Mouse (Mus musculus): ENCODE results near the gene Cfap157. TPM values are rescaled to one million over a fixed set of nuclear protein-coding genes. Genes with fewer than 3 reads are reported as not detected.

Cfap157 gene
- polyA plus RNA-seq (2016; fragmentation: Nextera tagmentation; extraction: Ambion mirVana), result 1.1 and 1.2 TPM in 2 replicates

DNA sequence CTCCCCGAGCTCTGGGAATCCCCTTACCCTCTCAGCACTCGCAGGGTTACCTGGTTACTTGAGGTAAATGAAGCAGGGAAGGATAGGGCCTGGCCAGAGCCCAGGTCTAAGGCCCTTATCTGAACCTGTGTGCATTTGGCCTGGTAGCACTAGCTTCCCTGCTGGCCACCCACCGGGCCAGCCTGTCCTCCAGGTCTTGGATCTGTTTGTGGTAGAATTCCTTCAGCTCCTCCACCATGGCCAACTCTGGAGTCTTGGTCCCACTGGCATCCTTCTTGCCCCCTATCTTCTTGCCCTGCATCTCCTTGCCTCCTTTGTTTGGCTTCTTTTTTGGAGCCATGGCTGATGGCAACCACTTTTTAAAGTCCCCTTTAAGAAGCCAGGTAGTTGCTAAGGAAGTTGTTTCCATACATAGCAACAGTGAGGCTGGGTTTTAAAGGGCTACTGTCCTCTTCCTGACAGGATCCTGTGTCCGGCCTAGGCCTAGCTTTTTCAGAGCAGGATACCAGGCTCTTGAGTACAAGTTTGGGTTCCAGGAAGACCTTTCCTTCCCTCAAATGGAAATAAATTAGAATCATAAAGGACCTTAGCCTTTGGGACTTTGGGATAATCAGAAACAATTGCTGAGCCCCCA lies at the start of gene Cfap157:
TSS of gene Cfap157 (minus strand) at position 381 of the 634 bp plus-strand sequence.
- peaks cover 21% of the 10 kb centered on the region for H3K4me1 ChIP-seq (replicated peaks)
- peaks cover 7% of the 10 kb centered on the region; the same call in 1 of the 2 replicates for H3K36me3 ChIP-seq
- H3K27me3 ChIP-seq (ENCODE audit: insufficient read depth, poor library complexity, severe bottlenecking), result no peaks in the 10 kb centered on the region
- H3K4me3 ChIP-seq, result no peak within 1 kb of the TSS
- peak within 1 kb of the TSS; percentile 53; the same call in 1 of the 2 replicates for H3K27ac ChIP-seq
- no peak for DNase-seq (ENCODE audit: low spot score)
- 68% methylated on average over 4 of the region's 4 CpGs for WGBS
- H3K9me3 ChIP-seq, result no peaks in the 10 kb centered on the region

DNA sequence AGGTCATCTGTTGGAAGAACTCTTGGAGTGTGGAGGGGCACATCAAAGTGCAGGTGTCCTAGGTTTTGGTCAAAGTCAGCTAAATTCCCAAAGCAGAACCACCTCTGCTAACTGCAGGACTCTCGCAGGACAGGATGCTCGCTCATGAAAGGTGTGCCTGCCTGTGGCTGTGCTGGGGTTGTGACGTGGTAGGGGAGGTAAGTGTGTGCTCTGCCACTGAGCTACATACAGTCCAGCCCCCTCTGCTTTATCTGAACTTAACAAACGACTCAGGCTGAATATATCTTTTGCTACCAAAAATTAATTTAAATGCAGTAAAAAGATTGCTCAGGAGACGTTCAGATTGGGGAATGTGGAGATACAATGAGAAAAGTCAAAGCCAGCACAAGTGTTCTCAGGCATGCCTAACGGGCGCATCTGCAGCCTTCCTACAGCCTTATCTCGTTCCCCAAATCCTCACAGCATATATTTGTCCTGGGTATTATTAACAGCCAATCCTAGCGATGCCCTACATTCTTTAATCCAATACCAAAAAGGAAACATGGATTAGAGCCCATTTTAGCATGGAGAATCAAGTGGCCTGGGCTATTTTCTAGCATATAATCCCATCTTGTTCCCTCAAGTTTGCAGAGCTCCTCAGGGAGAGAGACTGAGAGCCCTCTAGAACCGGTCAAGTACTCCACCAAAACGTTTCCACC lies 44.9 kb upstream of the Cfap157 start:
- Histone ChIP-seq H3K36me3 (no peaks in the 10 kb centered on the region), H3K4me1 (replicated peaks) (peaks cover 19% of the 10 kb centered on the region), H3K27ac (no peak overlapping the region), H3K27me3 (ENCODE audit: insufficient read depth, poor library complexity, severe bottlenecking) (no peaks in the 10 kb centered on the region), H3K9me3 (no peaks in the 10 kb centered on the region), H3K4me3 (no peak overlapping the region)
- 84% methylated on average over 11 of the region's 11 CpGs for WGBS
- no peak for DNase-seq (ENCODE audit: low spot score)

DNA sequence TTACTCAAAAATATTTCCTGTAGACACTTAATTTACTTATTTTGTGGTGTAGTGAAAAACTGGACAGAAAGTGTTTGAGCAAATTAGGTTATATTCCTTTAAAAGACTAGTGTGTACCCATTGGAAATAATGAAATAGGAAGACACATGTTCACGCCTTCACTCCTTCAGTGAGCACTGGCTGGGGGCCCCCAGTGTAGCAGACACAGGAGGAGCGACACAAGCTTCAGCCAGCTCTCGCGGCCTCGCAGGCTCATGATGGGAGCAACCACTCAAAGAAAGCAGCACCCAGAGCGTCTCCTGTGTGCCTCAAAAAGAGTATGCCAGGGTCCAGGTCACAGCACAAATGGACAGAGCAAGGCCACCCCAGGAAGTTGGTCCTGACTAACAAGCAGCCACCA lies 41.6 kb upstream of the Cfap157 start:
- Histone ChIP-seq H3K9me3 (no peaks in the 10 kb centered on the region), H3K27ac (peak overlapping the region; percentile 31; the same call in 1 of the 2 replicates), H3K4me3 (no peak overlapping the region), H3K4me1 (replicated peaks) (peaks cover 42% of the 10 kb centered on the region), H3K27me3 (ENCODE audit: insufficient read depth, poor library complexity, severe bottlenecking) (no peaks in the 10 kb centered on the region), H3K36me3 (no peaks in the 10 kb centered on the region)
- WGBS, result 87% methylated on average over 6 of the region's 6 CpGs
- DNase-seq (ENCODE audit: low spot score), result no peak

DNA sequence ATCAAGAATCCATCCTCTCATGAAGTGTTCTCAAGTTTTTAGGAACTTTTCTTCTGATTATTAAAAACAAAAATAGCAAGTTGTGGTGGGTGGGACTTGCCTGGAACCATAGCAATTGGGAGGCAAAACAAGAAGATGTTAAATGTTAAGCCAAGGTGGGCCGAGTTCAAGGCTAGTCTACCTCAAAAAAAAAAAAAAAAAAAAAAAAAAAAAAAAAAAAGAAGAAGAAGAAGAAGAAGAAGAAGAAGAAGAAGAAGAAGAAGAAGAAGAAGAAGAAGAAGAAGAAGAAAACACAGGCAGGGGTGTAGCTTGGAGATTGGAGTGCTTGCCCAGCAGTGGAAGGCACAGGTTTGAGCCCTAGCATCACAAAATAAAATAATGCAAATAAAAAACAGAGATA lies 40.5 kb upstream of the Cfap157 start:
- Histone ChIP-seq H3K4me1 (replicated peaks) (peaks cover 38% of the 10 kb centered on the region), H3K4me3 (no peak overlapping the region), H3K36me3 (no peaks in the 10 kb centered on the region), H3K9me3 (no peaks in the 10 kb centered on the region), H3K27ac (peak overlapping the region; percentile 84; the same call in 1 of the 2 replicates), H3K27me3 (ENCODE audit: insufficient read depth, poor library complexity, severe bottlenecking) (no peaks in the 10 kb centered on the region)
- DNase-seq (ENCODE audit: low spot score), result no peak
- 91% methylated on average over 1 of the region's 1 CpGs for WGBS

DNA sequence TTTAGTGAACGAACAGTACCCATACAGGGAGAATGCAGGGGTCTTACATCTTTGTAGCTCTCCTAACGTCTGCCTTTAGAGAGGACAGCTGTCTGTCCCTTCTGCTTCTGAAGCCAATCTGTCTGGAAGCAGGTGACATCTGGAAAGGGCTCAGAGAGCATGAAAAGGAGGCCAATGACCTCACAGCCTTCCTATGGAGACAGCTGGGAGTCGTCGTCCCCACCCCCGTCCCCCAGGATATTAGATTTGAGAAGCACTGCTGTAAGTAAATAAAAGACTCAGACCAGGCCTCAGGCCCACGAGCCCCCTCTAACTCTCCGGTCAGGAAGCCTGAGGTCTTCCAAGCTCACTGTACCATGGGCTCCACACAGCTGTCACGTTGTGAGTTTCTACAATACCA lies 40.0 kb upstream of the Cfap157 start:
- peak overlapping the region; percentile 84 for H3K27ac ChIP-seq
- WGBS, result 37% methylated on average over 8 of the region's 8 CpGs
- peaks cover 38% of the 10 kb centered on the region for H3K4me1 ChIP-seq (replicated peaks)
- H3K36me3 ChIP-seq, result 0 out of 2 replicates have a peak, but pooled peaks cover 3% of the 10 kb centered on the region
- no peaks in the 10 kb centered on the region for H3K27me3 ChIP-seq (ENCODE audit: insufficient read depth, poor library complexity, severe bottlenecking)
- H3K4me3 ChIP-seq, result no peak overlapping the region
- peak; percentile 60 for DNase-seq (ENCODE audit: low spot score)
- no peaks in the 10 kb centered on the region for H3K9me3 ChIP-seq

DNA sequence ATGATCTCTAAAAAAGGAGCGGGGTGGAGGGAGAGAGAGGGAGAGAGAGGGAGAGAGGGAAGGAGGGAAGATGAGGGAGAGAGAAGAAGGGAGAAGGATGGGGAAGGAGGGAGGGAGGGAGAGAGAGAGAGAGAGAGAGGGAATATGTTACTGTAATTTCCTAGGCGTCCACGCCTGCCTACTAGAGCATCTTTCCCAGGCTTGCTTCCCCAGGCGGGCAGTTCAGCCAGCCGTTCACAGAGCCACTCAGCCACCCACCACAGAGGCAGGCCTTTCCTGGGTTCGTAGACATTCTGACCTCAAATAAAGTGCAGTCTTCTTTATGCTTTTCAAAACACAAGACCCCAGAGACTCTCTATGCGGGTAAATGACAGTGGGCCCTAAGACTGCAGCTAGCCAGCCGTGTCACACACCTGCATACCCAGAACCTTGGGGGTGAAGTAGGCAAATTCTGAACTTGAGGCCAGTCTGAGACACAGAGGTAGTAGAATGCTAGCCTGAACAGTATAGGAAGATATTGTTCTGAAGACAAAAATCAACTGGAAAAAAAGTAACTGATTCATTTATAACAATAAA lies 39.4 kb upstream of the Cfap157 start:
- Histone ChIP-seq H3K27me3 (ENCODE audit: insufficient read depth, poor library complexity, severe bottlenecking) (no peaks in the 10 kb centered on the region), H3K27ac (peak overlapping the region; percentile 84), H3K36me3 (0 out of 2 replicates have a peak, but pooled peaks cover 3% of the 10 kb centered on the region), H3K4me1 (replicated peaks) (peaks cover 38% of the 10 kb centered on the region), H3K4me3 (no peak overlapping the region), H3K9me3 (no peaks in the 10 kb centered on the region)
- 71% methylated on average over 8 of the region's 8 CpGs for WGBS
- DNase-seq (ENCODE audit: low spot score), result no peak

DNA sequence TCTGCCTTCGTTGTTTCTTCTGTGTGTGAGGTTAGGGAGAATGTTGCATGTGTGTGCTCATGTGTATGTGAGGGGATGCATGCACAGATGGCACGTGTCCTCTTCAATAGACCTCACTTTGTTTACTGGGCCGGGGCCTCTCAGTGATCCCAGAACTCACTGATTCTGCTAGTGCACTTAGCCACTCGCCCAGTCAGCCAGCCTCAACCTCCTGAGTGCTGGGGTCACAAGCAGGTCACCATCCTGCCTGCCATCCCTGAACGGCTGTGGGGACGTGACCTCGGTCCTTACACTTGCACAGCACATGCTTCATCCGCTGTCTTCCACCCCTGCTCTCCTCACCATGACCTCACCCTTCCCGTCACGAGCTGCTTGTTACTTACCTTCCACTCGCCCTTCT lies 38.9 kb upstream of the Cfap157 start:
- Histone ChIP-seq H3K27ac (peak overlapping the region; percentile 84), H3K9me3 (no peaks in the 10 kb centered on the region), H3K4me3 (no peak overlapping the region), H3K36me3 (peaks cover 5% of the 10 kb centered on the region; the same call in 1 of the 2 replicates), H3K27me3 (ENCODE audit: insufficient read depth, poor library complexity, severe bottlenecking) (no peaks in the 10 kb centered on the region), H3K4me1 (replicated peaks) (peaks cover 38% of the 10 kb centered on the region)
- DNase-seq (ENCODE audit: low spot score), result peak; percentile 36
- 51% methylated on average over 11 of the region's 11 CpGs for WGBS

DNA sequence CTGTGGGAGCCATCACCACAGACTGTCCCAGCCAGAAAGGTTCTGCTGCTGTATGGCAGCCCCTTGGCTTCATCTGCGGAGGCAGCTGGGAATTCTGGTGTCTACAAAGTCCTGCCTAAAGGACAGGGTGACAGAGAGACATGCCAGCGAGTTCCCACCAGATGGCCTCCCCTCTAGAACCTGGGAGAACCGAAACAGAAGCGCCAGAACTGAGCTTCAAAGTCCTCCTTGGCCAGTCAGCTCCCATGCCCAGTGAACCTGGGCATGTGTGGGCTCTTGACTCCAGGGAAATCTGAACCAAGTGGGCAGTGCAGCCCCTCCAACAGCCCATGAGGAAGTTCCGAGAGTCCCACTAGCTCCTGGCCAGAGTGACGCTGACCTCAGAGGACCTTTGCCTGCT lies 38.4 kb upstream of the Cfap157 start:
- WGBS, result 80% methylated on average over 6 of the region's 6 CpGs
- peak overlapping the region; percentile 84 for H3K27ac ChIP-seq

DNA sequence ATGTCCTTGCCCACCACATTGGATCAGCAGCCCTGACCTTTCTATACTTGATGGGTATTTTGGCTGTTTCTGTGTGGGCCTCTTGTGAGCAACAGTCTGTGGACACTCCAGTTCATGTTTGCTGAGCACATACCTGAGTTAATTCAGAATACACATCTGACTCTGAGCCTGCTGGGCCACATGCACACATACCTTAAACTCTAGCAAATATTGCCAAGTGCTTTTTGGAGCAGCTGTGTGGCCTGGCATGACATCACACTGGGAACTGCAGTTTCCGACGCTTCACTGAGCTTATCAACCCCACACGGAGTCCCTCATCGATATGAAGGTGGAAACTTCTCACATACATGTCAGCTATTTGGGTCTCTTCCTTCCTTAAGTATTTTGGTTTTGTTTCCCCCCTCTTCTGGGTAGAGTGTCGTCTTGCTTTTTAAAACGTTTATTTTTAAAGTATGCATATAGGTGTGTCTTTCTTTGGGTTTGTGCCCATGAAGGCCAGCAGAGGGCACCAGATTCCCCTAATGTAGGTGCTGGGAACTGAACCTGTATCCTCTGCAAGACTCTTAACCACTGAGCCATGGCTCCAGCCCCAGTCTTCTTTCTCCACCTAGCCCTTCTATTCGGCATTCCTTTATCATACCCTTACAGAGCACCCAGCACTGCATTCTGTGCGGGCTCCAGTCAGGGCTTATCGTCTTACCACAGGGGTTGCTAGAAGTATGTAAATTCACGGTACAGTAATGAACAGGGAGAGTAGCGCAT lies 37.0 kb upstream of the Cfap157 start:
- DNase-seq (ENCODE audit: low spot score), result peak; percentile 34

More for the DNA sequence above, 38.4 kb upstream of the Cfap157 start:
- no peak for DNase-seq (ENCODE audit: low spot score)
- Histone ChIP-seq H3K36me3 (peaks cover 10% of the 10 kb centered on the region), H3K4me3 (no peak overlapping the region), H3K9me3 (no peaks in the 10 kb centered on the region), H3K27me3 (ENCODE audit: insufficient read depth, poor library complexity, severe bottlenecking) (no peaks in the 10 kb centered on the region), H3K4me1 (replicated peaks) (peaks cover 40% of the 10 kb centered on the region)

DNA sequence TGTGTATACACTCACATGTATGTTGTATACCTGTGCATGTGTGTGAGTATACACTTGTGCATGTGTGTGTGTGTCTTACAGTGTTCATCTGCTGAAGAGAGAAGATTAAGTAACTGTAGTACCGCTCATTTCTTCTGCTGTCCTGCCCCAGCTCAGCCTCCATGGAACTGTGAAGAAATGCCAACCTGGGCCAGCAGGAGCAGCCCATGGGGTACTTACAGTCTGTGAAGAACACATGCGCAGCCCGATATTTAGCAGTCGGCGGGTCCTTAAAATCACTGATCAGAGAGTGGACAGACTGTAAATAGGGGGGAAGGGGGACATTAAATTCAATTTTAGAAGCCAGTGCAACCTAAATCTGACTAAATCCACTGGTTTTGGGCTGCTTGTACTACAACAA lies 34.0 kb upstream of the Cfap157 start:
- DNase-seq (ENCODE audit: low spot score), result no peak
- Histone ChIP-seq H3K9me3 (no peaks in the 10 kb centered on the region), H3K4me1 (replicated peaks) (peaks cover 27% of the 10 kb centered on the region), H3K4me3 (no peak overlapping the region), H3K27me3 (ENCODE audit: insufficient read depth, poor library complexity, severe bottlenecking) (no peaks in the 10 kb centered on the region), H3K36me3 (peaks cover 42% of the 10 kb centered on the region), H3K27ac (no peak overlapping the region)
- 93% methylated on average over 5 of the region's 5 CpGs for WGBS

More for the DNA sequence above, 37.0 kb upstream of the Cfap157 start:
- 70% methylated on average over 11 of the region's 11 CpGs for WGBS
- Histone ChIP-seq H3K4me1 (replicated peaks) (peaks cover 47% of the 10 kb centered on the region), H3K4me3 (no peak overlapping the region), H3K27me3 (ENCODE audit: insufficient read depth, poor library complexity, severe bottlenecking) (no peaks in the 10 kb centered on the region), H3K36me3 (peaks cover 17% of the 10 kb centered on the region), H3K27ac (no peak overlapping the region), H3K9me3 (no peaks in the 10 kb centered on the region)

DNA sequence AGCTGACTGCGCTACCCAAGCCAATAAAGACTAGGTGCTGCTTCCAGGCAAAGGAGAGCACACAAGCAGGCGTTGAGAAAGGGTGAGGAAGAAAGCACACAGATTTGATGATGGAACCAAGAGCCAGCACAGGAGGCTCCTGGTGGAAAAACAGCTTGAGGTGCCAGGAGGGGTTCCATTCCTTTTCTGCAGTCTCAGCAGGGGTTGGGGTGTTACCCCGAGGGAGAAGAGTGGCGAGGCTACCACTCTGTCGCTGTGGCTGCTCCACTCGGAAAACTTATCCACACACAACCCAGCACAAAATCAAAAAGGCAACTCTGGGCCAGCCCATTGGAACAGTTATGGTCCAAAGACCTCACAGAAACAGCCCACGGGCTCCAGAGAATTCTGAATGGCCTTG lies 33.4 kb upstream of the Cfap157 start:
- 63% methylated on average over 7 of the region's 7 CpGs for WGBS
- Histone ChIP-seq H3K36me3 (peaks cover 49% of the 10 kb centered on the region), H3K27ac (0 out of 2 replicates have a peak overlapping the region, but pooled peaks have one; percentile 35), H3K27me3 (ENCODE audit: insufficient read depth, poor library complexity, severe bottlenecking) (no peaks in the 10 kb centered on the region), H3K4me1 (replicated peaks) (peaks cover 21% of the 10 kb centered on the region), H3K4me3 (no peak overlapping the region), H3K9me3 (no peaks in the 10 kb centered on the region)
- DNase-seq (ENCODE audit: low spot score), result no peak

DNA sequence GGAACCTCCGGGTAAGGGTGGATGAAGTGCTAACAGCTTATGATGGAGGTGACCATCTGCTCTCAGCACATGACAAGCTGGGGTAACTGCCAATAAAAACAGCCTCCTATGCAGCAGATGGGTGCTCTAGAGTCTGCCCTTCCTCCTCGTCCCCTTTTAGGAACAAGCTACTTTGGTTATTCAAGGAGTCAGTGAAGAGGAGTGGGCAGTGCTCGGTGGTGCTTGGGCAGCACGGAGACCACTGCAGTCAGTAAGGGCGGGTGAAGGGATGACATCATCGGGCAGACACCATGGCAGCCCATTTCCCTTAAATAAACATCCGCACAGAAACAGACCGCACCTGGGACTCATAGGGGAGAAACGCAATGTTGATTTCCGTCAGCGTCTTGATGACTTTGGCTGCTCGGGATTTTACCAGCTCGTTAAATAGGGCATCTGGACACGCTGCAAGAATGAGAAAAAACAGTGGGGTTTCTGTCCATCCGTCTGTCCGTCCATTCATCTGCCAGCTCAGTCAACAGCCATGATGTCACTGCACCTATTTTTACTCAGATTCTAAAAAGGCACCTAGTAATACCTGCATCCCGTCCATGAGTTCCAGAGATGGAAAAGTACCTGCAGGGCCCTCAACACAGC lies 32.8 kb upstream of the Cfap157 start:
- WGBS, result 83% methylated on average over 17 of the region's 17 CpGs
- H3K4me3 ChIP-seq, result no peak overlapping the region
- H3K9me3 ChIP-seq, result no peaks in the 10 kb centered on the region
- H3K36me3 ChIP-seq, result peaks cover 49% of the 10 kb centered on the region
- DNase-seq (ENCODE audit: low spot score), result no peak
- no peaks in the 10 kb centered on the region for H3K27me3 ChIP-seq (ENCODE audit: insufficient read depth, poor library complexity, severe bottlenecking)
- peaks cover 15% of the 10 kb centered on the region; the same call in 1 of the 2 replicates for H3K4me1 ChIP-seq (replicated peaks)
- H3K27ac ChIP-seq, result 0 out of 2 replicates have a peak overlapping the region, but pooled peaks have one; percentile 35
